Mouse (Mus musculus): ENCODE measurements around the gene D130043K22Rik.

- TF ChIP-seq CTCF (IDR thresholded peaks at IDR 0.05; ENCODE audit: low read depth, low read length) (no peak), POLR2A (IDR thresholded peaks at IDR 0.05; ENCODE audit: insufficient read depth, low read length) (no peak), EP300 (IDR thresholded peaks at IDR 0.05; ENCODE audit: insufficient read depth, low read depth, low read length) (no peak)
Observed at GRCm38 (mm10) chr13:24803196-24803595, 41.7 kb upstream of the D130043K22Rik start.

Measured in ES-Bruce4 (cell line).